Mouse (Mus musculus) myocyte (in vitro differentiated cells): ENCODE data around the gene Fuz. TPM values are rescaled to one million over a fixed set of nuclear protein-coding genes. Genes with fewer than 3 reads are reported as not detected.

ENCODE experiments used
- H3K27me3 ChIP-seq: one replicate; pipeline ENCODE4 v1.6.1; 2011; ENCODE audit not compliant: control insufficient read depth, insufficient read depth, insufficient read length
- H3K36me3 ChIP-seq: one replicate; pipeline ENCODE4 v1.6.1; 2011; ENCODE audit not compliant: control insufficient read depth, insufficient read depth
- H3K4me2 ChIP-seq: one replicate; pipeline ENCODE4 v1.6.1; 2011; ENCODE audit warnings: low read depth, control low read depth
- H3K4me3 ChIP-seq: one replicate; pipeline ENCODE4 v1.5.1; 2011; ENCODE audit warnings: mild to moderate bottlenecking, control low read depth, moderate library complexity
- H3K79me2 ChIP-seq: one replicate; pipeline ENCODE4 v1.6.1; 2011; ENCODE audit not compliant: control insufficient read depth, insufficient read depth
- H3ac ChIP-seq: one replicate; pipeline ENCODE4 v1.6.1; 2011; ENCODE audit not compliant: control insufficient read depth, insufficient read length
- CEBPB ChIP-seq: IDR thresholded peaks from 2 replicates; pipeline ENCODE4 v1.6.1; 2011; ENCODE audit warnings: mild to moderate bottlenecking, moderate library complexity; ENCODE audit not compliant: poor library complexity, insufficient read depth, severe bottlenecking
- E2F4 ChIP-seq: IDR thresholded peaks from one replicate; pipeline ENCODE4 v1.6.1; 2011; ENCODE audit warnings: mild to moderate bottlenecking, control low read depth, moderate library complexity; ENCODE audit not compliant: insufficient read depth
- MAX ChIP-seq: IDR thresholded peaks from one replicate; pipeline ENCODE4 v1.6.1; 2011; ENCODE audit warnings: low read depth, mild to moderate bottlenecking, control low read depth
- MYOD1 ChIP-seq, 3 experiments: IDR thresholded peaks; one replicate each; pipeline ENCODE4 v1.6.1; 2011; ENCODE audit warnings: control low read depth in 2 of 3, low read depth in 2 of 3, mild to moderate bottlenecking in 2 of 3, moderate library complexity in 1 of 3; ENCODE audit not compliant: insufficient read length in 2 of 3, control insufficient read depth in 1 of 3
- MYOG ChIP-seq, 3 experiments: IDR thresholded peaks; one replicate each; pipeline ENCODE4 v1.6.1; 2011; ENCODE audit warnings: control low read depth in 2 of 3, low read depth in 2 of 3, mild to moderate bottlenecking in 2 of 3; ENCODE audit not compliant: insufficient read length in 2 of 3, control insufficient read depth in 1 of 3, insufficient read depth in 1 of 3
- POLR2A ChIP-seq: IDR thresholded peaks from one replicate; pipeline ENCODE4 v1.6.1; 2011; ENCODE audit warnings: low read depth, mild to moderate bottlenecking, control low read depth, moderate library complexity; ENCODE audit not compliant: insufficient read length
- POLR2AphosphoS2 ChIP-seq: IDR thresholded peaks from one replicate; pipeline ENCODE4 v1.6.1; 2011; ENCODE audit warnings: low read depth, control low read depth; ENCODE audit not compliant: insufficient read length
- REST ChIP-seq: IDR thresholded peaks from one replicate; pipeline ENCODE4 v1.6.1; 2011; ENCODE audit warnings: mild to moderate bottlenecking, control low read depth, moderate library complexity; ENCODE audit not compliant: insufficient read depth, insufficient read length
- SRF ChIP-seq: IDR thresholded peaks from one replicate; pipeline ENCODE4 v1.6.1; 2011; ENCODE audit warnings: low read depth; ENCODE audit not compliant: control insufficient read depth, insufficient read length
- TCF12 ChIP-seq: IDR thresholded peaks from one replicate; pipeline ENCODE4 v1.6.1; 2011; ENCODE audit warnings: mild to moderate bottlenecking, control low read depth; ENCODE audit not compliant: poor library complexity, insufficient read depth, severe bottlenecking
- TCF3 ChIP-seq: IDR thresholded peaks from one replicate; pipeline ENCODE4 v1.6.1; 2011; ENCODE audit warnings: low read depth, control low read depth; ENCODE audit not compliant: insufficient read length
- USF1 ChIP-seq: IDR thresholded peaks from one replicate; pipeline ENCODE4 v1.6.1; 2011; ENCODE audit warnings: low read depth, mild to moderate bottlenecking, control low read depth, moderate library complexity
- polyA plus RNA-seq: library from polyadenylated mRNA; unstranded; fragments of >200 nt; fragmentation: generic; extraction: Trizol; gene quantifications from one replicate; pipeline ENCODE4 v1.2.1, GENCODE M21; 2012; ENCODE audit warnings: missing spikeins

Fuz gene
- 11.6 TPM for polyA plus RNA-seq

- H3K27me3 ChIP-seq = no peaks in the 10 kb centered on the region
- H3K36me3 ChIP-seq = no peaks in the 10 kb centered on the region
- peak within 1 kb of the TSS; percentile 97 for H3K4me2 ChIP-seq
- H3K79me2 ChIP-seq = peaks cover 13% of the 10 kb centered on the region
- H3ac ChIP-seq = no peak within 1 kb of the TSS
- peak within 1 kb of the TSS; percentile 46 for H3K4me3 ChIP-seq
- TF ChIP-seq SRF = peak; percentile 25
- no peak for TF ChIP-seq USF1
- no peak for TF ChIP-seq TCF3
- peak in 1 of 3 experiments; percentile 28 for TF ChIP-seq MYOG (IDR thresholded peaks at IDR 0.05; ENCODE audit: control insufficient read depth in 1 of 3, insufficient read depth in 1 of 3, insufficient read length in 2 of 3, low read depth in 2 of 3)
- no peak for TF ChIP-seq TCF12
- peak; percentile 28 for TF ChIP-seq POLR2A
Observed at GRCm38 (mm10) chr7:44895593-44896434, at the start of gene Fuz. TSS of gene Fuz (plus strand) at chr7:44896079.

- TF ChIP-seq E2F4 (no peak), SRF (no peak), CEBPB (no peak), POLR2A (no peak), POLR2AphosphoS2 (no peak), MYOG (IDR thresholded peaks at IDR 0.05; ENCODE audit: control insufficient read depth in 1 of 3, insufficient read depth in 1 of 3, insufficient read length in 2 of 3, low read depth in 2 of 3) (no peak), MAX (no peak), TCF12 (no peak), REST (no peak), TCF3 (no peak), MYOD1 (IDR thresholded peaks at IDR 0.05; ENCODE audit: control insufficient read depth in 1 of 3, insufficient read length in 2 of 3, low read depth in 2 of 3) (no peak), USF1 (no peak)
- Histone ChIP-seq H3K79me2 (peaks cover 29% of the 10 kb centered on the region), H3ac (no peak overlapping the region), H3K4me2 (no peak overlapping the region), H3K27me3 (no peaks in the 10 kb centered on the region), H3K36me3 (peaks cover 7% of the 10 kb centered on the region), H3K4me3 (no peak overlapping the region)
Observed at GRCm38 (mm10) chr7:44846804-44847203, 49.1 kb upstream of the Fuz start.

- Histone ChIP-seq H3K4me2 (peak overlapping the region; percentile 90), H3K27me3 (no peaks in the 10 kb centered on the region), H3ac (peak overlapping the region; percentile 80), H3K36me3 (peaks cover 7% of the 10 kb centered on the region), H3K4me3 (peak overlapping the region; percentile 94), H3K79me2 (peaks cover 34% of the 10 kb centered on the region)
- TF ChIP-seq USF1 (no peak), TCF12 (no peak), MAX (no peak), POLR2A (no peak), MYOD1 (IDR thresholded peaks at IDR 0.05; ENCODE audit: control insufficient read depth in 1 of 3, insufficient read length in 2 of 3, low read depth in 2 of 3) (no peak), POLR2AphosphoS2 (no peak), SRF (no peak), CEBPB (no peak), TCF3 (no peak), MYOG (IDR thresholded peaks at IDR 0.05; ENCODE audit: control insufficient read depth in 1 of 3, insufficient read depth in 1 of 3, insufficient read length in 2 of 3, low read depth in 2 of 3) (no peak), REST (no peak), E2F4 (no peak)
Observed at GRCm38 (mm10) chr7:44847772-44848171, 48.1 kb upstream of the Fuz start.

GRCm38 (mm10) chr7:44848561-44849415, 47.1 kb upstream of the Fuz start, which contains the start of the genes Akt1s1 and Tbc1d17:
TSS of gene Akt1s1 (plus strand) at chr7:44848991.
TSS of gene Tbc1d17 (minus strand) at chr7:44849079.
- Histone ChIP-seq H3K27me3 (no peaks in the 10 kb centered on the region), H3K4me2 (peak within 1 kb of the TSS; percentile 90), H3K79me2 (peaks cover 34% of the 10 kb centered on the region), H3K4me3 (peak within 1 kb of the TSS; percentile 94), H3ac (peak within 1 kb of the TSS; percentile 80), H3K36me3 (peaks cover 7% of the 10 kb centered on the region)
- TF ChIP-seq MAX = no peak
- no peak for TF ChIP-seq POLR2AphosphoS2
- TF ChIP-seq USF1 = peak; percentile 84
- no peak for TF ChIP-seq CEBPB
- peak; percentile 21 for TF ChIP-seq POLR2A
- TF ChIP-seq REST = no peak
- no peak for TF ChIP-seq TCF3
- TF ChIP-seq E2F4 = no peak
